Mouse (Mus musculus) liver, embryonic 13.5 days (tissue): ENCODE results near the gene Arhgap6. TPM values are rescaled to one million over a fixed set of nuclear protein-coding genes. Genes with fewer than 3 reads are reported as not detected.
A peak's percentile ranks its signal among the peaks of the same experiment; 100 is the strongest.

Source experiments
- ATAC-seq: fragments of 200-750 bp; cut with Nextera tagmentation; 2 replicates; pipeline ENCODE4 v1.8.0; 2017; ENCODE audit warnings: low read depth, mild to moderate bottlenecking, moderate number of reproducible peaks, moderate library complexity
- DNase-seq: peaks from one replicate; pipeline ENCODE4 v3.0.0; 2022
- H3K27ac ChIP-seq: fragments of 300-500 bp; sonication (generic); 2 replicates; pipeline ENCODE4 v1.5.1; 2015; ENCODE audit warnings: moderate library complexity, mild to moderate bottlenecking, inconsistent platforms
- H3K27me3 ChIP-seq: fragments of 300-500 bp; sonication (generic); 2 replicates; pipeline ENCODE4 v1.6.1; 2015; ENCODE audit warnings: mild to moderate bottlenecking, inconsistent platforms
- H3K36me3 ChIP-seq: fragments of 300-500 bp; sonication (generic); 2 replicates; pipeline ENCODE4 v1.6.1; 2015; ENCODE audit warnings: mild to moderate bottlenecking, inconsistent platforms
- H3K4me1 ChIP-seq: fragments of 300-500 bp; sonication (generic); replicated peaks from 2 replicates; pipeline ENCODE4 v1.6.1; 2015; ENCODE audit warnings: inconsistent platforms
- H3K4me2 ChIP-seq: fragments of 300-500 bp; sonication (generic); 2 replicates; pipeline ENCODE4 v1.6.1; 2015; ENCODE audit warnings: inconsistent platforms, mild to moderate bottlenecking, moderate library complexity
- H3K4me3 ChIP-seq: fragments of 300-500 bp; sonication (generic); replicated peaks from 2 replicates; pipeline ENCODE4 v1.5.1; 2015; ENCODE audit warnings: mild to moderate bottlenecking, inconsistent platforms
- H3K9ac ChIP-seq: fragments of 300-500 bp; sonication (generic); 2 replicates; pipeline ENCODE4 v1.6.1; 2015; ENCODE audit warnings: mild to moderate bottlenecking, inconsistent platforms
- H3K9me3 ChIP-seq: fragments of 300-500 bp; sonication (generic); replicated peaks from 2 replicates; pipeline ENCODE4 v1.6.1; 2016; ENCODE audit warnings: inconsistent platforms
- WGBS: fragments of 180-500 bp; shearing (Covaris S2); methylation state at CpG from one replicate; pipeline ENCODE4 v1.1.7; 2015; ENCODE audit not compliant: insufficient replicate concordance; 5-methylcytosine and 5-hydroxymethylcytosine counted together
- polyA plus RNA-seq: library from polyadenylated mRNA; unstranded; fragments of >200 nt; fragmentation: Nextera tagmentation; extraction: Ambion mirVana; gene quantifications from 2 replicates; pipeline ENCODE4 v1.2.1, GENCODE M21; 2015

Gene Arhgap6
- polyA plus RNA-seq, 1 experiment from 2014 or later: 2.7 TPM

DNA sequence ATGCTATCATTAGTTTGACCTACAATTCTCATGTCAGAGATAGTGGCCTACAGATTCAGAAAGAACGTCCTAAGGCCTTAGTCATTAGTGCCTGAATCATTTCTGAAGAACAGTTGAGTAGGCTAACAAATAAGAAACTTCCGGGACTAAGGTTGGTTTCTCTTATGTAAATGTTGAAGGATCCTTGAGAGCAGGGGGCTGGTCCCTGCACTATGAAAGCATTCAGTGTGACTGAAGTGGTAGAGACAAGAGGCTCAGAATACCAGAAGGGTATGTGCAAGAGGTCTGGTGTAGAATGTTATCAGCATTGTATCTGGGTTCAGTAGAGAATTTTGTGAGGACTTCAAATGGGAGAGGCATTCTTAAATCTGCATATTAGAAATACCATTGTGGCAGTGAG lies 185.5 kb downstream of the Arhgap6 start:
- 46% methylated on average over 2 of the region's 2 CpGs for WGBS
- no peaks in the 10 kb centered on the region for H3K4me1 ChIP-seq
- H3K27ac ChIP-seq: no peak overlapping the region
- ATAC-seq (no peak), DNase-seq (no peak)
- no peak overlapping the region for H3K9ac ChIP-seq
- H3K4me3 ChIP-seq: no peak overlapping the region
- H3K9me3 ChIP-seq: no peaks in the 10 kb centered on the region
- no peaks in the 10 kb centered on the region for H3K27me3 ChIP-seq
- H3K36me3 ChIP-seq: no peaks in the 10 kb centered on the region
- H3K4me2 ChIP-seq: no peak overlapping the region

DNA sequence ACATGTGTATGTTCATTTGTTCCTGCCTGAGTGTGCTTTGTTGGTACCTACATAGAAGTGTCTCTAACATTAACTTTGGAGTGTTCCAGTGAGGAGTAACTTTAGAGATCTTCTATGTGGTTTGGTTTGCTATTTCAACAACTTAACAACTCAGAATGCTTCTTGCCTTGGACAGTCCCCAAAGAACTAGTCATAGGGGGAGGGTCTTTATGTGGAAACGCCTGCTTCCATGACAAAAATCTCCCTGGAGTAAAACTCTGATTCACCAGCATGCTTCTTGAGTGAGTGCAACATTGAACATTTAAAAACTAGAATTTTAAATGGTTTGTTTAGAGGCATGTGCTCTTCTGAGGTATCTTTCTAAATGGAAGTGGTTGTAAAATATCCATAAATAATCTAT lies 212.2 kb downstream of the Arhgap6 start:
- WGBS: 40% methylated on average over 1 of the region's 1 CpGs
- Histone ChIP-seq H3K4me1 (no peaks in the 10 kb centered on the region), H3K27ac (no peak overlapping the region), H3K4me3 (no peak overlapping the region), H3K4me2 (no peak overlapping the region), H3K9ac (no peak overlapping the region), H3K36me3 (no peaks in the 10 kb centered on the region), H3K9me3 (no peaks in the 10 kb centered on the region), H3K27me3 (no peaks in the 10 kb centered on the region)
- no peak for DNase-seq
- ATAC-seq: no peak

DNA sequence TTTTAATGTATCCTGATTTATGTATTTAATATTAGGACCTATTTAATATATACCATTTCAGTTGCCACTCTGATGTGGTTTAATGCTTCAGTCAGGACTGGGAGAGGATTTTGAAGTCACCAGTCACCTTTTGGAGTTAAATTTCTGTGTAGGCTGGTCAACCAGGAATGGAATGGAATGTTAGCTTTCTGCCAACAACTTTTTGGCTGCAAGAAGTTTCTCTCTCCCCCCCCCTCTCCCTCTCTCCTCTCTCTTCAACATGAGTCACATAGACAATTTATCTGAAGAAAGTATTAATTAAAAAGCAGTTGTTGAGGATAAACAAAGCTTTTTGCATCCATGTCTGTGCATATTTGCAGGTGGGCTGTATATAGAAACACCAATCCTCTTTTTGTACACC lies 217.8 kb downstream of the Arhgap6 start:
- Histone ChIP-seq H3K4me1 (no peaks in the 10 kb centered on the region), H3K4me3 (no peak overlapping the region), H3K9ac (no peak overlapping the region), H3K4me2 (no peak overlapping the region), H3K36me3 (no peaks in the 10 kb centered on the region), H3K27ac (no peak overlapping the region), H3K27me3 (no peaks in the 10 kb centered on the region), H3K9me3 (no peaks in the 10 kb centered on the region)
- ATAC-seq (no peak), DNase-seq (no peak)

DNA sequence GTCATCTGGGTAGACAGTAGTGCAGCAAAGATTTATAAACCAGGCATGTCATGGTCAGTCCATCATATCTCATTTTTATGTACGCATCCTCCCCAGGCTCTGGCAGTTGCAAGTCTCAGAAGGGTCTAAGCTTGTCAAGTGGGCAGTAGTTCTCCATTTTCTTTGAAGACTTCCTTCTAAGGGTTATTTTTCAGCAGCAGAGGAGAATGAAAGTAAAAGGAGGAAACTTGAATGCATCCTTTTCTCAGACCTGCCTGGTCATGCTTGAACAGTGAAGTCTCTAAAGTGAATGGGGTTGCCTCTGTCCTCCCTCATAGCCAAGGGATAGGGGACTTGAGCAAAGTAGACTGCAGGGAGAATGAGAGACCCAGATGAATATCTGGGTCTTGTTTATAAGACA lies 239.5 kb downstream of the Arhgap6 start:
- H3K9ac ChIP-seq: no peak overlapping the region
- 59% methylated on average over 1 of the region's 1 CpGs for WGBS
- H3K36me3 ChIP-seq: no peaks in the 10 kb centered on the region
- ATAC-seq (no peak), DNase-seq (no peak)
- no peak overlapping the region for H3K4me2 ChIP-seq
- peaks cover 12% of the 10 kb centered on the region; the same call in 1 of the 2 replicates for H3K4me1 ChIP-seq
- no peak overlapping the region for H3K4me3 ChIP-seq
- H3K27ac ChIP-seq: no peak overlapping the region
- no peaks in the 10 kb centered on the region for H3K9me3 ChIP-seq
- no peaks in the 10 kb centered on the region for H3K27me3 ChIP-seq

DNA sequence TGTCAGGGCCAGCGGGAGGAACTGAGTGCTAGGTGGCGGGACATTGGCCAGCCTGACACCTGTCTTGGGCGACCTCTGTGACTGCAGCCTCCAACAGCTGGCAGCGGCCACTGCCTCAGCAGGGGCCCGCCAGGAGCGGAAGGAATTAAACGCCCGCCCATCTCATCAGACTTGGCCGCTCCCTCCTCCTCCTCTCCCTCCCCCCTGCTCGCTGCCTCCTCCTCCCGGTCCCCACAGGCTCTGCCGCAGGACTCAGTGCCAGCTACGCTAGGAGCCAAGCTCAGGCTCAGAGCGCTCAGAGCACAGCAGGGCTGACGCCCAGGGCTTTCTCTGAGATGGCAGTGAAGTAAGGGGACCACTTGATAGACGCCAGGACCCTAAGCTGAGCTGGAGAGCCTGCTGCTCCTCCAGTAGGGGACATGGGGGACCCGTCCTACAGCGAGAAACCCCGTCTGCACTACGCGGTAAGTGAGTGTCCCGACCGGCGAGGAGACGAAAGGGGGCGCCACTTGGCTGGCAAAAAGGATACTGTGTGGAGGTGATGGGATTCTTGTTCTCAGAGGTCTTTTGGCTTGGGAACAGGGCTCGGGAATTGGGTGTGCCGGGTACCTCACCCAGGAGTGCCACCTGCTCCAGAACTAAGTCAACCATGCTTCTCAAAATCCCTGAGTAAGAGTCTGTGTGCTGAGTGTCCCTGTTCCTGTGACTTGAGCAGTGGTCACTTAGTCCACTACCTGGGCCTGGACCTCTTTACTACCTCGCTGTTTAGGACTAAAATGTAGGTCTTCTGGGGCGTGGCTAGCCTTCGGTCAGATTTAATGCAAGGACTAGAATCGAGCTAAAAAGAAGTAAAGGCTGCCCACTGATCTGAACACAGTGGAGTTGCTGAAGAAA lies 241.8 kb downstream of the Arhgap6 start:
- Histone ChIP-seq H3K4me3 (peak overlapping the region; percentile 63), H3K36me3 (no peaks in the 10 kb centered on the region), H3K27ac (0 out of 2 replicates have a peak overlapping the region, but pooled peaks have one; percentile 47), H3K4me1 (peaks cover 12% of the 10 kb centered on the region; the same call in 1 of the 2 replicates), H3K4me2 (peak overlapping the region; percentile 74), H3K9ac (peak overlapping the region; percentile 69), H3K27me3 (no peaks in the 10 kb centered on the region), H3K9me3 (no peaks in the 10 kb centered on the region)
- 10% methylated on average over 32 of the region's 32 CpGs for WGBS
- ATAC-seq: peak; percentile 97
- DNase-seq: peak; percentile 64

DNA sequence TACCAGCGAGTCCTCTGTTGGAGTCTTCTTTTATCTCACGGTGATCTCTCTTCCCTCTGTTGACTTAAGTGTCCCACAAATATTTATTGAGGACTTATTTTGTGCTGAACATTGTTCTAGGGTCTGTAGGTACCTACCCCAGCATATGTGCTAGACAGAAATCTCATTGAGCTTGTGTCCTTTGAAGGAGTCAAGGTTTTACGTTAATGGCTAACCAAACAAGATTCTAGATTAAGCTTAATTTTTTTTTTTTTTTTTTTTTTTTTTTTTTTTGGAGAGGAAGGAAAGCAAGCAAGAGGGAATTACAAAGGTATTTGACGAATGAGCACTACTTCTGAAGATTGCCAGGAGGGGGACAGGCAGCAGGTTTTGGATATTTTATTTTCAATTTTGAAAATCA lies 242.5 kb downstream of the Arhgap6 start:
- DNase-seq (no peak), ATAC-seq (no peak)
- no peak overlapping the region for H3K27ac ChIP-seq

GRCm38 (mm10) chrX:169043872-169044271 lies 249.0 kb downstream of the Arhgap6 start:
- Histone ChIP-seq H3K4me3 (no peak overlapping the region), H3K4me2 (no peak overlapping the region), H3K27me3 (no peaks in the 10 kb centered on the region), H3K36me3 (no peaks in the 10 kb centered on the region), H3K9me3 (no peaks in the 10 kb centered on the region), H3K27ac (no peak overlapping the region), H3K9ac (no peak overlapping the region), H3K4me1 (peaks cover 7% of the 10 kb centered on the region)
- no peak for ATAC-seq
- DNase-seq: no peak
- 25% methylated on average over 1 of the region's 1 CpGs for WGBS

More for the DNA sequence above, 242.5 kb downstream of the Arhgap6 start:
- H3K27me3 ChIP-seq: no peaks in the 10 kb centered on the region
- H3K9me3 ChIP-seq: no peaks in the 10 kb centered on the region
- WGBS: 34% methylated on average over 4 of the region's 4 CpGs
- peak overlapping the region; percentile 63 for H3K4me3 ChIP-seq
- H3K9ac ChIP-seq: peak overlapping the region; percentile 69; the same call in 1 of the 2 replicates
- peak overlapping the region; percentile 74 for H3K4me2 ChIP-seq
- no peaks in the 10 kb centered on the region for H3K36me3 ChIP-seq
- peaks cover 12% of the 10 kb centered on the region; the same call in 1 of the 2 replicates for H3K4me1 ChIP-seq

DNA sequence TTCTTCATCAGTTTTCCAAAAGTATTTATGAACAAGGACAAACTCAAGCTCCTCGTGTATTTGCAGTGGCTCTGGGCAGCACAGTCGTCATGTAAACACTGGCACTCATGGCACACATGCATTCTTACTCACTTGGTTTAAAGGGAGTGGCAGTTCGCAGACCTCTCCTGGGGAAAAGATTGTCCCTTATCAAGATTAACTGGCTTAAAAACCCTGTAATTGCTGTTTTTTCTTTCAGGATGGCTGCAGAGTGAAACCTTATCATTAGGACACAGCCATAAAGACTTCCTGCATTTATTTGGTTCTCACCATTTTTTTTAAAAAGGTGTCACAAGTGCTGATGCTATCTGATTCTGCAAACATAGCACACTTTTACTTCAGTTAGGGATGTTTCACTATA lies 252.7 kb downstream of the Arhgap6 start:
- peak; percentile 91 for ATAC-seq
- WGBS: 16% methylated on average over 3 of the region's 3 CpGs
- Histone ChIP-seq H3K4me3 (no peak overlapping the region), H3K4me2 (peak overlapping the region; percentile 28; the same call in 1 of the 2 replicates), H3K9me3 (no peaks in the 10 kb centered on the region), H3K27me3 (no peaks in the 10 kb centered on the region), H3K9ac (no peak overlapping the region), H3K36me3 (no peaks in the 10 kb centered on the region), H3K27ac (no peak overlapping the region), H3K4me1 (peaks cover 7% of the 10 kb centered on the region)
- peak; percentile 13 for DNase-seq

DNA sequence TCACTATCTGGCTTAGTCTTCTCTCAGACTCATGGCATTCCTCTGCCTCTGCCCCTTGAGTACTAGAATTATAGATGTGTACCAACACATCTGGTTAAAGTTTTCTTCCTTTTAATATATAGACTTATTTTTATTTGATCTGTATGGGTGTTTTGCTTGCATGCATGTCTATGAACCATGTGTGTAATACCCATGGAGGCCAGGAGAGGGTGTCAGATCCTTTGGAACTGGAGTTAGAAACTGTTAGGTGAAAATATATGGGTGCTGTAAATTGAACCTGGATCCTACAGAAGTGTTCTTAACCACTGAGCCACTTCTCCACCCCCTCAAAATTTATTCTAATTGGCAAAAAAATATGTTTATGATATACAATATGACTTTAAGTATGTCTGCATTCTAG lies 254.7 kb downstream of the Arhgap6 start:
- ATAC-seq: no peak
- H3K4me2 ChIP-seq: no peak overlapping the region
- no peak for DNase-seq
- no peaks in the 10 kb centered on the region for H3K9me3 ChIP-seq
- H3K27ac ChIP-seq: no peak overlapping the region
- peaks cover 7% of the 10 kb centered on the region for H3K4me1 ChIP-seq
- no peaks in the 10 kb centered on the region for H3K27me3 ChIP-seq
- no peak overlapping the region for H3K4me3 ChIP-seq
- no peaks in the 10 kb centered on the region for H3K36me3 ChIP-seq
- H3K9ac ChIP-seq: no peak overlapping the region

DNA sequence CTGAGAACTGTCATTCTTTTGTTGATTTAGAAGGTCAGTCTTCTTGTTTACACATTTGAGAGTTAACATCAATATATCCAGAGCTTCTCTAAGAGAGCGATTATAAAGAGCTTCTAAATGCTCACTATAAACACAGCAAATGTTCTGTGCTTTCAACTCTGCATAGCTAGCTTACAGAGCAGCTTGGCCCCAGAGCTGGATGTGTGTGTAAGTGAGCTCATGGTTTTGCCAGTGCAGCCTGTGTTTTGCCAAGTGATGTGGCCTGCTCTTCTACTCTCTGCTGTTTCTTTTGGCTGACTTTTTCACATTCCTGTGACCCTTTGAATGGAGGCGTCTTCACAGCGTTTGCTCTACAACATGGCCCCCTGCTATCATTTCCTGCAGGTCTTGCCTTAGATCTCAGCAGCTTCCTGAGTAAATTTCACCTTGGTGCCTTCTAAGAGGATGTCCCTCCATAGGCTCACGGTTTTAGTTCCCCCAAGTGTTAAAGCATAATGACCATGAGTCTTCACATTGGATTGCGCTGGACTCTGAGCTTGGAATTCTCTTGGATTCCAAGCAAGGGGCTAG lies 259.1 kb downstream of the Arhgap6 start:
- Histone ChIP-seq H3K27me3 (no peaks in the 10 kb centered on the region), H3K4me3 (no peak overlapping the region), H3K27ac (no peak overlapping the region), H3K9me3 (no peaks in the 10 kb centered on the region), H3K36me3 (no peaks in the 10 kb centered on the region), H3K4me2 (no peak overlapping the region), H3K9ac (no peak overlapping the region), H3K4me1 (no peaks in the 10 kb centered on the region; the same call in 1 of the 2 replicates)
- 25% methylated on average over 5 of the region's 5 CpGs for WGBS
- 0 out of 2 replicates have a peak, but pooled peaks have one; percentile 12 for ATAC-seq
- DNase-seq: no peak

- no peak overlapping the region for H3K27ac ChIP-seq
- H3K4me2 ChIP-seq: no peak overlapping the region
- ATAC-seq: no peak
These were observed 267.7 kb downstream of the Arhgap6 start for GRCm38 (mm10) chrX:169062555-169062954.

DNA sequence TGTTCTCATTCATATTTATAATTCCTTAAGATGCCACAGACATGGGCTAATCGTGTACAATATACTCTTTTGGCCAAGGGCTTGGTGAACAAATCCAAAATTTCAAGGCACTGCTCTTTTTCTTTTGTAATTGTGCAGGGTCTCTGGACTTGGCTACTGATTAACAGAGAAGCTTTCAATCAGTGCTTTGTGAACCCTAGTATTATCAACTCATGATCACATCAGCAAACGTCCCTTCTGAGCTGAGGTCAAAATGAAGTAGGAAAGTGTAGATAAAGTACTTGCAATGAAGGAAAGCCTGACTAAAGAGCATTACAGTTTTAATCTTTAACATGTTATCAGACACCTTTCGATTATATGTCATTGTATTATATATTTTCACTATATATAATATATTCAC lies 270.4 kb downstream of the Arhgap6 start:
- Histone ChIP-seq H3K9ac (no peak overlapping the region), H3K27ac (no peak overlapping the region), H3K27me3 (no peaks in the 10 kb centered on the region), H3K4me3 (no peak overlapping the region), H3K4me2 (no peak overlapping the region), H3K36me3 (no peaks in the 10 kb centered on the region), H3K9me3 (no peaks in the 10 kb centered on the region), H3K4me1 (peaks cover 5% of the 10 kb centered on the region)
- no peak for DNase-seq
- 46% methylated on average over 3 of the region's 3 CpGs for WGBS
- ATAC-seq: no peak

More at GRCm38 (mm10) chrX:169062555-169062954, 267.7 kb downstream of the Arhgap6 start:
- no peak overlapping the region for H3K4me3 ChIP-seq
- H3K27me3 ChIP-seq: no peaks in the 10 kb centered on the region
- H3K36me3 ChIP-seq: no peaks in the 10 kb centered on the region
- H3K4me1 ChIP-seq: peaks cover 5% of the 10 kb centered on the region
- H3K9ac ChIP-seq: no peak overlapping the region
- no peaks in the 10 kb centered on the region for H3K9me3 ChIP-seq
- no peak for DNase-seq
